Mouse (Mus musculus) yolk sac, embryonic 10.5 days (tissue): ENCODE measurements around the gene Khdc4.

Experiments used
- DNase-seq: peaks from one replicate; pipeline ENCODE4 v3.0.0-alpha.2; 2017; ENCODE audit warnings: low spot score

The Khdc4 gene

GRCm38 (mm10) chr3:88684980-88685941 lies at the start of gene Khdc4:
Gene Khdc4 (plus strand): TSS chr3:88685803.
- DNase-seq = peak; percentile 98

DNA sequence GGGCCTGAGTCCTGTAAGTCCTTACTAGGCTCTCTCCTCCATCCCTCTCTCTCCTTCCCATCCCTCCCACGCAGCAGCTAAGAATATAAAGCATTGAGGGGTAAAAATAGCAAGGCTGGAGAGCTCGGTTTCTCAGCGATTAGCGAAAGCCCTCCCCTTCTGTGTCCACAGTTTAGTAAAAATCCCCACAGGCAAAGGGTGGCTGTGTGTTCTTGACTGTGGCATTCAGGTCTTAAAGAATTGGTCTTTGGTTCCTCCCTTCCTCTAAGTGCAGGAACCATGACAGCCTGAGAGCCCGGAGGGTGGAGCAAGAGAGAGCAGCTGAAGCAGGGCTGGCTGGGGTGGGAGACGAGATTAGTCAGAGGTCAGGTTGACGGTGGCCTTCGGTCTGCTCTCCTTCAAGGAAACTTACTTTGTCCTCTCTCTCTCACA lies 49.0 kb upstream of the Khdc4 start:
- DNase-seq = no peak

- DNase-seq = no peak
Observed at GRCm38 (mm10) chr3:88637134-88637533, 48.5 kb upstream of the Khdc4 start.

DNA sequence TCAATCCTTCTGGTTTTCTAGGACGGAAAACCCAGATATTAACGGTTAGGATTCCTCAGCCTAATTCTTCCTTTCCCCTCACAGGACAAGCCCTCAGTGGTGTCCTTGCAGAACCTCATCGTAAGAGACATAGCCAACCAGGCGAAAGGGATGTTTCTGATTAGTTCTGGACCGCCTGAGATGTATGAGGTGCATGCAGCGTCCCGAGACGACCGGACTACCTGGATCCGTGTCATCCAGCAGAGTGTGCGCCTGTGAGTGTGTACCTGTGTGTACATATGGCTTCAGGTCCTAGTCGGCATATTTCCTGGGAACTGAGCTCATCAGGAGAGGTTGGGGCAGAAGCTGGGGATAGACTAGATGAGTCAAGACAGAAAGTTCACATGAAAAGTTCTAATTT lies 46.4 kb upstream of the Khdc4 start:
- no peak for DNase-seq

GRCm38 (mm10) chr3:88640676-88641075 lies 44.9 kb upstream of the Khdc4 start:
- no peak for DNase-seq

DNA sequence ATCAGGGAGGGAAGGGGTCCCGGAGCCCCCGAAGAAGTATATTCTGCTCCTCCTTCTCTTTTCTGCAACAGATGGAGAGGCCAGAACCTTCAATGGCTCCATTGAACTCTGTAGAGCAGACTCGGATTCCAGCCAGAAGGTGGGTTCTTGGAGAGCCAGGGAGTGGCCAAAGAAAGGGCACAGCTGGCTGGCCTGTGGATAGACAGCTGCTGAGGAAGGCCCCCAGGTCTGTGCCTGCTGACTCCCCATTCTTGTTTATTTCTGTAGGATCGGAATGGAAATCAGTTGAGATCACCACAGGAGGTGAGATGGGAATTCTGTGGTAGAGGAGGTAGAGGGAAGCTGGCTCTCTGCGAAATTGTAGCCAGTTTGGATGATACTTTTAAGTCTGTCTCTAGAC lies 42.5 kb upstream of the Khdc4 start:
- DNase-seq = no peak

- DNase-seq = no peak
Observed at GRCm38 (mm10) chr3:88645937-88646336, 39.7 kb upstream of the Khdc4 start.

DNA sequence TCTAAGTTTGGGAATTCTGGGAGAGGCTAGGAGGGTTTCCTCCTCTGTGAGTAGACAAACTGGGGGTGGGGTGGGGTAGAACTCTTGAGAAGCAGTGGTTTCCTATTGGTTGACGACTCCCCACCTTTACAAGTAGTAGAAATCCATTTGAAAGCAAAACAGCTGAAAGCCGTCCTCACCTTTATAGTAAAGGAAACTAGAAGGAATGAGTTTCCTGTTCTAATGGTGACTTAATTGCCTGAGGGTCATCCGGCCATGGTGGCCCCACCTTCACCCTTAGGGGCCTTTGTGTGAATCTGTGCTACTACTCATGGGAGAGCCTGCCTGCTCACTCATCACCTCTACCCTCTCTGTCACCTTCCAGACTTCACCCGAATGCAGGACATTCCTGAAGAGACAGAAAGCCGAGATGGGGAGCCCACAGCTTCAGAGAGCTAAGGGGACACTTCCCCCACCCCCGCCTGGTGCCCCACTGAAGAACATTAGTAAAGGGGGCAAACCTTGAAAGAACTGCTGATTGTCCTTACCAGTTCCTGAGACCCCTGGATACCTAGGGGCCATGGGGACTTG lies 39.1 kb upstream of the Khdc4 start:
- no peak for DNase-seq

GRCm38 (mm10) chr3:88647076-88647475 lies 38.5 kb upstream of the Khdc4 start:
- DNase-seq = no peak

- DNase-seq = no peak
Observed at GRCm38 (mm10) chr3:88647779-88648413, 37.7 kb upstream of the Khdc4 start.

- no peak for DNase-seq
Observed at GRCm38 (mm10) chr3:88648452-88649168, 37.0 kb upstream of the Khdc4 start.

GRCm38 (mm10) chr3:88649186-88649585 lies 36.4 kb upstream of the Khdc4 start:
- no peak for DNase-seq

DNA sequence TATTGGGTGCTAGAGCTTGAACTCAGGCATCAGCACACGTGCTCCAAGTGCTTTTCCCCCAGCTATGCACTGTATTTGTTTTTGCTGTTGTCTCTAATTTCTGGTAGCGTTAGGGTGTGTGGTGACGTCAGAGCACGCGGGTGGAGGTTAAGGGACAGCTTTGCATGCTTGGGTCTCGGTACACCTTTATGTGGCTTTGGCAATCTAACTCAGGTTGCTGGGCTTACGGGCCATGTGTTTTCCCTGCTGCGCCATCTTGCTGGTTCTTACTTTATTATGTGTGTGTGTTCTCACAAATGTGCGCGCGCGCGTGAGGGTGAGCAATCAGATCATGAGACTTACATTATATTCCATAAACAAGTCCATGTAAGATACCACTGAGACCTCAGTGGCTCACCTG lies 35.6 kb upstream of the Khdc4 start:
- DNase-seq = no peak

- DNase-seq = no peak
Observed at GRCm38 (mm10) chr3:88650713-88651504, 34.7 kb upstream of the Khdc4 start.

DNA sequence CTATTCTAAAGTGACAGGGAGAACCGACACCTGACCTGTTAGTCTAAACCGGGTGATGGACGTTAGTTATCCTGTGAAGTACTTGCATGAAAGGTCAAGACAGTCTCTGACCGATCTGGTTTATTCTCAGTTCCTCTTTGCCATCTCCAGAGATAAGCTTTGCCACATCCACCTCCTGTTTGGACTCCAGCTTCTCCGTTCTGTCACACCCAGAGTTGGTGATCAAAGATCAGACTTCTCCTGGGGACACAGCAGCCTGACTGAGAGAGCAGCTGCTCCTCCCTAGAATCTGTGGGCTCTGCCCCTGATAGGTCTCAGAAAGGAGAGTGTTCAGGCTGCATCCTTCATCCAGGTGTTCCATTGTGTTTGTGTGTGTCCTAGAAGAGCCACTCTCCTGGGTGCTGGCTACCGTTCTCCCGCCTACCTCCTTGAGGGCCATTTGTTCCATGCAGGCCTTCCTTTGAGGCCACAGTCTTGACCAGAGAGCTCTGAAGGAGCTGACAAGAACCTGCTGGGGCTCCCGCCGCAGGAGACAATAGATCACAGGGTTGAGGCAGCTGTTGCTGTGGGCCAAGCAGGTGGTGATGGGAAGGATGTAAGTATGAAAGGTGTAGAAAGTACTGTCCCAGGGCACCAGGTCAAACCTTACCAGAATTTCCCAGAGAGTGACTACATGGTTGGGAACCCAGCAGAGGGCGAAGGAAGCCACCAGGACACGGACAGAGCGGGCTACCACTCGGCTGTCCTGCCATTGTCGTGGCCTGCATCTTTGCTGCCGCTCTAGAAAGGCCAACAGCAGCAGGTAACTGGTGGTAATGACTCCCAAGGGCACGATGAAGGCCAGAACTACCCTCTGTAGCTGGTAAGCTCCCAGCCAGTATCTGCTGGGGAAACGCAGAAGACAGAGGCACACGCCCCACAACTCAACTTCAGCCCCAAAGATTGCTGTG lies 33.7 kb upstream of the Khdc4 start:
- no peak for DNase-seq

GRCm38 (mm10) chr3:88652846-88653515 lies 32.6 kb upstream of the Khdc4 start, which contains the start of gene Rxfp4:
Gene Rxfp4 (minus strand): TSS chr3:88653142.
- DNase-seq = no peak

- no peak for DNase-seq
Observed at GRCm38 (mm10) chr3:88653516-88654370, 31.9 kb upstream of the Khdc4 start.

DNA sequence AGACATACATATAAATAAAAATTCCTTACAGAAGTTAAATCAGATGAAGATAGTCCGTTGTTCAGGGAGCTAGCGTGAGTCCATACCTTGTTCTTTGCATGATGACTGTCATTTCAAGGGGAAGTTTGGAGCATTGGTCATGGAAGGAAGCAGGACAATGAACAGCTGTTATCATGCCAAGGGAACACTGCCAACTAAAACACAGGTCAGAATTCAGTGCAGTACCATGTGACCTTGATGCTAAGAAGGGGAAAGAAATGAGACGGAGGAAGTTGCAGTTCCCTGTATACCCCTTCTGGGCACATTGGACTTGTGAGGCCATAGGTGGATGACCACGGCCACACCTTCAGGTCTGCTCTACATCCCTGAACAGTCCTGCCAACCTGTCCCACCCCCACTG lies 31.0 kb upstream of the Khdc4 start:
- no peak for DNase-seq

- no peak for DNase-seq
Observed at GRCm38 (mm10) chr3:88655619-88656018, 30.0 kb upstream of the Khdc4 start.
